Mouse (Mus musculus) liver, embryonic 14.5 days (tissue): ENCODE measurements around the gene Gm973.

Experiments
- CTCF ChIP-seq: IDR thresholded peaks from 2 replicates; pipeline ENCODE4 v1.5.1; 2016; ENCODE audit warnings: antibody characterized with exemption, low read depth, control low read depth
- EP300 ChIP-seq: IDR thresholded peaks from 2 replicates; pipeline ENCODE4 v1.6.1; 2016; ENCODE audit warnings: antibody characterized with exemption, low read depth

GRCm38 (mm10) chr1:59470766-59471165 lies 45.3 kb upstream of the Gm973 start:
- no peak for TF ChIP-seq CTCF
- TF ChIP-seq EP300: no peak
